ENCODE assay signal across 9 mouse cellular contexts in the genomic region with DNA sequence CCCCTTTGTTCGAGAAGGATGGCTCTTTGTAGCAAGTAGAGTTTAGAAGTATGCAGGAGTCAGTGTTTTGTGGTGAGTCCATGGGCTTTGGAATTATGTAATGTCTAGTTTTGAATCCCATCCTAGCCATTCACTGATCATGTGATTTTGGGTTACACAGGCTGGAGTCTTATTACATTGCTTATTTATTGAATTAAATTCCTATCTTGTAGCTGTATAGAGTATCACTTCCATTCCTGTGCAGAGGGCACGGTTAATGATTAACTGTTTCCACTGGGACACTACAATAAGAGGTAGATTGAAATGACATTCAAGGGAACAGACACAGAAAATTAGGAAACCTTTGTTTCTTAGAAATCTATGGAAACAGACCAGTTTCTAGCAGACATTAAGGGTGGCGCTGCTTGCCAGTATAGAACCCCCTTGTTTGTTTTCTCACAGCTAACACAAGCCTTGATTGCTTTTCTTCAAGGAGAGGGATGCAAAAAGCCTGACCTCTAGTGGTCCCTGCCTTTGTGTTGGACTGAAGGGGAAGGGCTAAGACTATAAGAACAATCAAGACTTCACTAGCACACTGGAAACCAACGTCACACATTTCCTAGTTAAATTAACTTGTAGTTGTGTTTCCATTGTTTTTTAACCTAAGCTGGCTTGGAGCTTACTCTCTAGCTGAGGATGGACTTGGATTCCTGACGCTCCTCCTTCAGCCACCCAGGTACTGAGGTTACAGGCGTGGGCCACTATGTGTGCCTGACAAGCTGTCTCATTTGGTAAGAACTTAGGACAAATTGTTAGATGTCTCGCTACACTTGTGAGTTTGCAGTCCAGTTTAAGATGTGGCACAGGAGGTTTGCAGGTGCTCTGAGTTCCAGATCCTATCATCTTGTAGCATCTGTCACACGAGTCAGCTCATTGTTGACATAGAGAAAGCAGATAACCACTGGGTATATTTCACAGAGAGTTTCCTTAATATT.
A peak's percentile ranks its signal among the peaks of the same experiment; 100 is the strongest.
DNase-seq lines count a peak whose midpoint lies in the region; ATAC-seq and TF ChIP-seq lines count a peak whose summit lies in the region.
"Had no signal": no experiment of that assay in that cellular context is flagged by ENCODE, and none has a peak within 500 bp of the region (broad histone marks: within the 10 kb centered on the region; RNA-seq: fewer than 3 reads in every experiment).

No protein-coding gene starts in this region.

- WGBS in lung, embryonic 14.5 days, result 27% methylated on average over 8 of the region's 8 CpGs
- 38% methylated on average over 8 of the region's 8 CpGs for WGBS in lung, adult 2 months
- WGBS in intestine, embryonic 15.5 days, result 44% methylated on average over 8 of the region's 8 CpGs

- peak; percentile 77 for DNase-seq in lung, embryonic 14.5 days
- DNase-seq in lung, adult 2 months, result no peak
- DNase-seq in adipocyte (ENCODE audit: low spot score), result peak; percentile 64
- peak; percentile 35 for DNase-seq in mesoderm, embryonic 11.5 days (ENCODE audit: low read depth, low spot score)
- DNase-seq in layer of hippocampus, adult 9-10 months (ENCODE audit: low spot score), result no peak
- no peak for DNase-seq in left cerebral cortex, adult 11 months (ENCODE audit: low spot score)

- peak; percentile 70 for TF ChIP-seq CTCF in lung, embryonic 14.5 days (IDR thresholded peaks at IDR 0.05; ENCODE audit: low read depth)
- TF ChIP-seq CTCF in lung, adult 2 months (IDR thresholded peaks at IDR 0.05; ENCODE audit: insufficient read depth, low read length), result no peak

- no peaks in the 10 kb centered on the region for H3K36me3 ChIP-seq in lung, embryonic 14.5 days (ENCODE audit: insufficient read depth)
- H3K36me3 ChIP-seq in intestine, embryonic 15.5 days, result no peaks in the 10 kb centered on the region
- H3K36me3 ChIP-seq: neural tube, embryonic 12.5 days had no signal

- H3K4me1 ChIP-seq in lung, embryonic 14.5 days (ENCODE audit: insufficient read depth), result peaks cover 7% of the 10 kb centered on the region; the same call in 1 of the 2 replicates
- H3K4me1 ChIP-seq in lung, adult 2 months (ENCODE audit: control insufficient read depth, insufficient read depth, low read length), result peaks cover 7% of the 10 kb centered on the region
- H3K4me1 ChIP-seq in intestine, embryonic 15.5 days (replicated peaks), result peaks cover 12% of the 10 kb centered on the region
- H3K4me1 ChIP-seq: neural tube, embryonic 12.5 days had no signal

- H3K4me2 ChIP-seq in lung, embryonic 14.5 days, result no peak overlapping the region
- H3K4me2 ChIP-seq in intestine, embryonic 15.5 days (replicated peaks), result no peak overlapping the region
- H3K4me2 ChIP-seq: neural tube, embryonic 12.5 days had no signal

- no peak overlapping the region for H3K4me3 ChIP-seq in lung, embryonic 14.5 days (ENCODE audit: low read depth, low read length)
- H3K4me3 ChIP-seq in lung, adult 2 months (replicated peaks; ENCODE audit: extremely low read depth, low read depth, low read length), result no peak overlapping the region
- no peak overlapping the region for H3K4me3 ChIP-seq in intestine, embryonic 15.5 days (replicated peaks)
- H3K4me3 ChIP-seq: erythroblast, embryonic 14.5 days; neural tube, embryonic 12.5 days had no signal

- H3K27me3 ChIP-seq in lung, embryonic 14.5 days (ENCODE audit: insufficient read depth, low read length), result no peaks in the 10 kb centered on the region
- H3K27me3 ChIP-seq in intestine, embryonic 15.5 days (replicated peaks), result 0 out of 2 replicates have a peak, but pooled peaks cover 2% of the 10 kb centered on the region
- H3K27me3 ChIP-seq: neural tube, embryonic 12.5 days had no signal

- no peak overlapping the region for H3K27ac ChIP-seq in lung, embryonic 14.5 days (ENCODE audit: low read depth)
- H3K27ac ChIP-seq in intestine, embryonic 15.5 days, result no peak overlapping the region
- H3K27ac ChIP-seq: neural tube, embryonic 12.5 days had no signal

- no peak overlapping the region for H3K9ac ChIP-seq in lung, embryonic 14.5 days
- no peak overlapping the region for H3K9ac ChIP-seq in intestine, embryonic 15.5 days
- H3K9ac ChIP-seq: neural tube, embryonic 12.5 days had no signal

- peak; percentile 60; the same call in 1 of the 2 replicates for ATAC-seq in lung, embryonic 14.5 days (ENCODE audit: insufficient read depth)
- ATAC-seq in intestine, embryonic 15.5 days, result peak; percentile 83

- TF ChIP-seq POLR2A in lung, adult 2 months (IDR thresholded peaks at IDR 0.05; ENCODE audit: borderline replicate concordance, extremely low read depth, low read depth, low read length), result no peak

- no peaks in the 10 kb centered on the region for H3K9me3 ChIP-seq in lung, embryonic 14.5 days (ENCODE audit: low read depth, low read length)
- H3K9me3 ChIP-seq in intestine, embryonic 15.5 days, result no peaks in the 10 kb centered on the region
- H3K9me3 ChIP-seq: neural tube, embryonic 12.5 days had no signal

Comparison
In these comparisons a context has a peak if more than half of its experiments do, and no peak if none do; other contexts are left out.
1. DNase-seq: peak in lung, embryonic 14.5 days (single experiment), adipocyte (single experiment) and mesoderm, embryonic 11.5 days (single experiment); none in lung, adult 2 months (single experiment), layer of hippocampus, adult 9-10 months (single experiment) and left cerebral cortex, adult 11 months (single experiment).